Mouse (Mus musculus): ENCODE measurements at regions not wholly inside any gene's neighbourhood (a gene's known extent, or its start where the extent isn't known, plus 50 kb on each side); places are given as distances from the start of the nearest gene placed in this dataset.

- no peaks in the 10 kb centered on the region for H3K36me3 ChIP-seq (replicated peaks)
- peaks cover 5% of the 10 kb centered on the region; the same call in 1 of the 2 replicates for H3K4me1 ChIP-seq
- 86% methylated on average over 10 of the region's 10 CpGs for WGBS
- no peak overlapping the region for H3K4me2 ChIP-seq
- no peaks in the 10 kb centered on the region for H3K27me3 ChIP-seq (replicated peaks)
- no peak for ATAC-seq (replicated peaks)
- H3K9me3 ChIP-seq, result no peaks in the 10 kb centered on the region
- no peak overlapping the region for H3K27ac ChIP-seq
- H3K9ac ChIP-seq, result no peak overlapping the region
- no peak overlapping the region for H3K4me3 ChIP-seq
These were observed 75.6 kb upstream of the Dap start for GRCm38 (mm10) chr15:31148251-31149145.

- Histone ChIP-seq H3K9ac (no peak overlapping the region), H3K27ac (no peak overlapping the region), H3K36me3 (replicated peaks) (no peaks in the 10 kb centered on the region), H3K4me2 (no peak overlapping the region), H3K4me1 (peaks cover 5% of the 10 kb centered on the region; the same call in 1 of the 2 replicates), H3K4me3 (no peak overlapping the region), H3K9me3 (no peaks in the 10 kb centered on the region), H3K27me3 (replicated peaks) (no peaks in the 10 kb centered on the region)
- WGBS, result 77% methylated on average over 2 of the region's 2 CpGs
- ATAC-seq (replicated peaks), result no peak
These were observed 74.3 kb upstream of the Dap start for GRCm38 (mm10) chr15:31149855-31150254.

GRCm38 (mm10) chr15:31150546-31151471 lies 73.3 kb upstream of the Dap start:
- Histone ChIP-seq H3K27ac (peak overlapping the region; percentile 50; the same call in 1 of the 2 replicates), H3K4me3 (no peak overlapping the region)
- 20% methylated on average over 21 of the region's 21 CpGs for WGBS

GRCm38 (mm10) chr15:31155141-31155540 lies 69.0 kb upstream of the Dap start:
- no peaks in the 10 kb centered on the region for H3K27me3 ChIP-seq (replicated peaks)
- H3K4me1 ChIP-seq, result peaks cover 5% of the 10 kb centered on the region; the same call in 1 of the 2 replicates
- 63% methylated on average over 9 of the region's 9 CpGs for WGBS
- no peaks in the 10 kb centered on the region for H3K9me3 ChIP-seq
- ATAC-seq (replicated peaks), result no peak
- no peaks in the 10 kb centered on the region for H3K36me3 ChIP-seq (replicated peaks)
- no peak overlapping the region for H3K27ac ChIP-seq
- H3K4me2 ChIP-seq, result no peak overlapping the region
- no peak overlapping the region for H3K4me3 ChIP-seq
- no peak overlapping the region for H3K9ac ChIP-seq

More at GRCm38 (mm10) chr15:31150546-31151471, 73.3 kb upstream of the Dap start:
- peak overlapping the region; percentile 52 for H3K9ac ChIP-seq
- ATAC-seq (replicated peaks), result peak; percentile 94
- H3K4me2 ChIP-seq, result peak overlapping the region; percentile 27
- H3K36me3 ChIP-seq (replicated peaks), result no peaks in the 10 kb centered on the region
- no peaks in the 10 kb centered on the region for H3K9me3 ChIP-seq
- H3K4me1 ChIP-seq, result peaks cover 5% of the 10 kb centered on the region; the same call in 1 of the 2 replicates
- no peaks in the 10 kb centered on the region for H3K27me3 ChIP-seq (replicated peaks)

- H3K9ac ChIP-seq, result no peak overlapping the region
- no peak for ATAC-seq (replicated peaks)
- H3K27ac ChIP-seq, result no peak overlapping the region
- no peaks in the 10 kb centered on the region for H3K36me3 ChIP-seq (replicated peaks)
- H3K27me3 ChIP-seq (replicated peaks), result no peaks in the 10 kb centered on the region
- H3K4me2 ChIP-seq, result no peak overlapping the region
- 84% methylated on average over 9 of the region's 9 CpGs for WGBS
- H3K4me1 ChIP-seq, result no peaks in the 10 kb centered on the region
- no peak overlapping the region for H3K4me3 ChIP-seq
- no peaks in the 10 kb centered on the region for H3K9me3 ChIP-seq
These were observed 57.5 kb upstream of the Dap start for GRCm38 (mm10) chr15:31166543-31167105.

GRCm38 (mm10) chr15:31167506-31167905 lies 56.6 kb upstream of the Dap start:
- Histone ChIP-seq H3K9ac (no peak overlapping the region), H3K27me3 (replicated peaks) (no peaks in the 10 kb centered on the region), H3K9me3 (no peaks in the 10 kb centered on the region), H3K36me3 (replicated peaks) (no peaks in the 10 kb centered on the region), H3K27ac (no peak overlapping the region), H3K4me2 (no peak overlapping the region), H3K4me3 (no peak overlapping the region), H3K4me1 (no peaks in the 10 kb centered on the region)
- no peak for ATAC-seq (replicated peaks)
- WGBS, result 97% methylated on average over 5 of the region's 5 CpGs

- Histone ChIP-seq H3K9me3 (no peaks in the 10 kb centered on the region), H3K27me3 (replicated peaks) (no peaks in the 10 kb centered on the region), H3K9ac (no peak overlapping the region), H3K27ac (no peak overlapping the region), H3K36me3 (replicated peaks) (no peaks in the 10 kb centered on the region), H3K4me2 (no peak overlapping the region), H3K4me3 (no peak overlapping the region), H3K4me1 (no peaks in the 10 kb centered on the region)
- no peak for ATAC-seq (replicated peaks)
- WGBS, result 90% methylated on average over 9 of the region's 9 CpGs
These were observed 55.9 kb upstream of the Dap start for GRCm38 (mm10) chr15:31168191-31168590.

GRCm38 (mm10) chr15:31173309-31174115 lies 50.6 kb upstream of the Dap start:
- H3K4me3 ChIP-seq, result no peak overlapping the region
- no peak overlapping the region for H3K27ac ChIP-seq
- H3K9me3 ChIP-seq, result no peaks in the 10 kb centered on the region
- ATAC-seq (replicated peaks), result no peak
- no peak overlapping the region for H3K4me2 ChIP-seq
- no peaks in the 10 kb centered on the region for H3K27me3 ChIP-seq (replicated peaks)
- 73% methylated on average over 6 of the region's 6 CpGs for WGBS
- H3K9ac ChIP-seq, result no peak overlapping the region
- no peaks in the 10 kb centered on the region for H3K36me3 ChIP-seq (replicated peaks)
- no peaks in the 10 kb centered on the region for H3K4me1 ChIP-seq

All from midbrain, embryonic 15.5 days (tissue).